Mouse (Mus musculus) kidney, postnatal 0 days (tissue): ENCODE data around the gene Adcy3. TPM values are rescaled to one million over a fixed set of nuclear protein-coding genes. Genes with fewer than 3 reads are reported as not detected.

ENCODE experiments used
- ATAC-seq: fragments of 200-750 bp; cut with Nextera tagmentation; replicated peaks from 2 replicates; pipeline ENCODE4 v1.8.0; 2017; ENCODE audit warnings: low read depth, moderate number of reproducible peaks, moderate TSS enrichment, moderate library complexity; ENCODE audit not compliant: low FRiP score
- DNase-seq: peaks from one replicate; pipeline ENCODE4 v3.0.0-alpha.2; 2016; ENCODE audit warnings: low spot score
- H3K27ac ChIP-seq: fragments of 300-500 bp; sonication (generic); 2 replicates; pipeline ENCODE4 v1.5.1; 2014; ENCODE audit warnings: mild to moderate bottlenecking
- H3K27me3 ChIP-seq: fragments of 300-500 bp; sonication (generic); 2 replicates; pipeline ENCODE4 v1.6.1; 2014; ENCODE audit warnings: low read length, mixed read lengths; ENCODE audit not compliant: insufficient read depth
- H3K36me3 ChIP-seq: fragments of 300-500 bp; sonication (generic); 2 replicates; pipeline ENCODE4 v1.6.1; 2014; ENCODE audit warnings: low read length, mixed read lengths; ENCODE audit not compliant: insufficient read depth
- H3K4me1 ChIP-seq: fragments of 300-500 bp; sonication (generic); replicated peaks from 2 replicates; pipeline ENCODE4 v1.6.1; 2014; ENCODE audit warnings: antibody characterized with exemption, low read length, mixed read lengths; ENCODE audit not compliant: insufficient read depth
- H3K4me2 ChIP-seq: fragments of 300-500 bp; sonication (generic); 2 replicates; pipeline ENCODE4 v1.6.1; 2014; ENCODE audit warnings: mild to moderate bottlenecking, low read length, moderate library complexity, mixed read lengths
- H3K4me3 ChIP-seq: fragments of 300-500 bp; sonication (generic); replicated peaks from 2 replicates; pipeline ENCODE4 v1.5.1; 2014; ENCODE audit warnings: low read depth, low read length
- H3K9ac ChIP-seq: fragments of 300-500 bp; sonication (generic); 2 replicates; pipeline ENCODE4 v1.6.1; 2014; ENCODE audit warnings: low read depth, low read length
- H3K9me3 ChIP-seq: fragments of 300-500 bp; sonication (generic); replicated peaks from 2 replicates; pipeline ENCODE4 v1.6.1; 2016; ENCODE audit warnings: low read length, inconsistent platforms, mixed read lengths
- CTCF ChIP-seq: IDR thresholded peaks from 2 replicates; pipeline ENCODE4 v1.5.1; 2016; ENCODE audit warnings: antibody characterized with exemption, low read depth, mild to moderate bottlenecking, moderate library complexity
- WGBS: fragments of 180-500 bp; shearing (Covaris S2); extraction: QIAGEN DNeasy Blood & Tissue Kit; methylation state at CpG from one replicate; pipeline ENCODE4 v1.1.7; 2014; 5-methylcytosine and 5-hydroxymethylcytosine counted together
- polyA plus RNA-seq: library from polyadenylated mRNA; unstranded; fragments of >200 nt; fragmentation: Nextera tagmentation; extraction: Ambion mirVana; gene quantifications from 2 replicates; pipeline ENCODE4 v1.2.1, GENCODE M21; 2015

Adcy3 gene
- polyA plus RNA-seq, 1 experiment from 2014 or later: 6.2 TPM

GRCm38 (mm10) chr12:4189060-4189447 lies 56.2 kb downstream of the Adcy3 start:
- Histone ChIP-seq H3K27me3 (no peaks in the 10 kb centered on the region), H3K27ac (no peak overlapping the region), H3K9me3 (no peaks in the 10 kb centered on the region), H3K36me3 (no peaks in the 10 kb centered on the region), H3K4me1 (peaks cover 20% of the 10 kb centered on the region), H3K9ac (no peak overlapping the region), H3K4me2 (no peak overlapping the region), H3K4me3 (no peak overlapping the region)
- TF ChIP-seq CTCF: peak; percentile 61
- no peak for ATAC-seq
- 47% methylated on average over 5 of the region's 5 CpGs for WGBS
- peak; percentile 31 for DNase-seq

- H3K27me3 ChIP-seq: no peaks in the 10 kb centered on the region
- DNase-seq (no peak), ATAC-seq (peak; percentile 64)
- no peak overlapping the region for H3K9ac ChIP-seq
- H3K4me3 ChIP-seq: no peak overlapping the region
- peak overlapping the region; percentile 54 for H3K27ac ChIP-seq
- no peaks in the 10 kb centered on the region for H3K9me3 ChIP-seq
- H3K36me3 ChIP-seq: no peaks in the 10 kb centered on the region
- peaks cover 21% of the 10 kb centered on the region for H3K4me1 ChIP-seq
- 47% methylated on average over 6 of the region's 6 CpGs for WGBS
- H3K4me2 ChIP-seq: no peak overlapping the region
- TF ChIP-seq CTCF: peak; percentile 13; the same call in 1 of the 2 replicates
Observed at GRCm38 (mm10) chr12:4192514-4192913, 59.6 kb downstream of the Adcy3 start.

GRCm38 (mm10) chr12:4193025-4193740 lies 60.3 kb downstream of the Adcy3 start:
- Histone ChIP-seq H3K27ac (peak overlapping the region; percentile 54), H3K36me3 (no peaks in the 10 kb centered on the region), H3K27me3 (no peaks in the 10 kb centered on the region), H3K9me3 (no peaks in the 10 kb centered on the region), H3K9ac (no peak overlapping the region), H3K4me3 (no peak overlapping the region), H3K4me1 (peaks cover 21% of the 10 kb centered on the region), H3K4me2 (no peak overlapping the region)
- peak; percentile 54 for DNase-seq
- ATAC-seq: no peak
- TF ChIP-seq CTCF: no peak
- WGBS: 45% methylated on average over 10 of the region's 10 CpGs

GRCm38 (mm10) chr12:4194643-4195042 lies 61.7 kb downstream of the Adcy3 start:
- ATAC-seq: no peak
- Histone ChIP-seq H3K9me3 (no peaks in the 10 kb centered on the region), H3K4me1 (peaks cover 21% of the 10 kb centered on the region), H3K9ac (no peak overlapping the region), H3K36me3 (no peaks in the 10 kb centered on the region), H3K4me2 (no peak overlapping the region), H3K27me3 (no peaks in the 10 kb centered on the region), H3K4me3 (no peak overlapping the region), H3K27ac (no peak overlapping the region)
- 93% methylated on average over 14 of the region's 14 CpGs for WGBS
- no peak for DNase-seq
- TF ChIP-seq CTCF: no peak

GRCm38 (mm10) chr12:4198702-4199101 lies 65.8 kb downstream of the Adcy3 start:
- Histone ChIP-seq H3K4me3 (no peak overlapping the region), H3K9me3 (no peaks in the 10 kb centered on the region), H3K27ac (no peak overlapping the region), H3K27me3 (no peaks in the 10 kb centered on the region), H3K4me1 (0 out of 2 replicates have a peak, but pooled peaks cover 4% of the 10 kb centered on the region), H3K4me2 (no peak overlapping the region), H3K9ac (no peak overlapping the region), H3K36me3 (0 out of 2 replicates have a peak, but pooled peaks cover 2% of the 10 kb centered on the region)
- WGBS: 78% methylated on average over 4 of the region's 4 CpGs
- ATAC-seq (no peak; the same call in 1 of the 2 replicates), DNase-seq (no peak)
- no peak for TF ChIP-seq CTCF

GRCm38 (mm10) chr12:4199271-4199670 lies 66.4 kb downstream of the Adcy3 start:
- no peaks in the 10 kb centered on the region for H3K27me3 ChIP-seq
- TF ChIP-seq CTCF: no peak
- WGBS: 97% methylated on average over 11 of the region's 11 CpGs

More at GRCm38 (mm10) chr12:4199271-4199670, 66.4 kb downstream of the Adcy3 start:
- H3K9ac ChIP-seq: no peak overlapping the region
- H3K27ac ChIP-seq: no peak overlapping the region
- no peaks in the 10 kb centered on the region for H3K4me1 ChIP-seq
- no peak overlapping the region for H3K4me2 ChIP-seq
- H3K36me3 ChIP-seq: 0 out of 2 replicates have a peak, but pooled peaks cover 2% of the 10 kb centered on the region
- no peaks in the 10 kb centered on the region for H3K9me3 ChIP-seq
- no peak overlapping the region for H3K4me3 ChIP-seq
- DNase-seq (no peak), ATAC-seq (no peak)
